Mouse (Mus musculus) heart, embryonic 14.5 days (tissue): ENCODE data around the gene Odf4. TPM values are rescaled to one million over a fixed set of nuclear protein-coding genes. Genes with fewer than 3 reads are reported as not detected.

ENCODE experiments used
- polyA plus RNA-seq: library from polyadenylated mRNA; unstranded; fragments of >200 nt; fragmentation: Nextera tagmentation; extraction: Ambion mirVana; gene quantifications from 2 replicates; pipeline ENCODE4 v1.2.1, GENCODE M21; 2014

The Odf4 gene
- polyA plus RNA-seq, 1 experiment from 2014 or later: not detected

Other genes with a start within 250 kb of the Odf4 start
- 120 and 122 TPM in 2 replicates for gene Myh10, start 235.5 kb downstream of the Odf4 start, polyA plus RNA-seq
- gene Ndel1, start 55.2 kb downstream of the Odf4 start, polyA plus RNA-seq: 61.8 and 63.2 TPM in 2 replicates
- 0.05 TPM in 1 of 2 replicates, not detected in the other for gene Rnf222, start 38.5 kb downstream of the Odf4 start, polyA plus RNA-seq
- 669 and 732 TPM in 2 replicates for gene Rpl26, start 25.5 kb downstream of the Odf4 start, polyA plus RNA-seq
- gene Arhgef15, start 30.4 kb upstream of the Odf4 start, polyA plus RNA-seq: 10.7 and 10.8 TPM in 2 replicates
- 1.1 and 1.2 TPM in 2 replicates for gene Slc25a35, start 41.0 kb upstream of the Odf4 start, polyA plus RNA-seq
- 68.8 and 71.8 TPM in 2 replicates for gene Rangrf, start 48.1 kb upstream of the Odf4 start, polyA plus RNA-seq
- gene Pfas, start 81.4 kb upstream of the Odf4 start, polyA plus RNA-seq: 14.3 and 16.5 TPM in 2 replicates
- gene Ctc1, start 88.8 kb upstream of the Odf4 start, polyA plus RNA-seq: 38.8 and 43.8 TPM in 2 replicates
- 61.7 and 64.8 TPM in 2 replicates for gene Aurkb, start 118.6 kb upstream of the Odf4 start, polyA plus RNA-seq
- gene Borcs6, start 132.6 kb upstream of the Odf4 start, polyA plus RNA-seq: 13.0 and 14.1 TPM in 2 replicates
- gene Tmem107, start 143.7 kb upstream of the Odf4 start, polyA plus RNA-seq: 33.5 and 34.4 TPM in 2 replicates
- gene Vamp2, start 161.4 kb upstream of the Odf4 start, polyA plus RNA-seq: 81.5 and 93.9 TPM in 2 replicates
- 16.0 and 17.8 TPM in 2 replicates for gene Per1, start 168.1 kb upstream of the Odf4 start, polyA plus RNA-seq
- 0.43 and 0.47 TPM in 2 replicates for gene Hes7, start 193.3 kb upstream of the Odf4 start, polyA plus RNA-seq
- 0.28 and 1.2 TPM in 2 replicates for gene 9130213A22Rik, start 195.5 kb upstream of the Odf4 start, polyA plus RNA-seq
- 0.09 and 0.15 TPM in 2 replicates for gene Aloxe3, start 198.8 kb upstream of the Odf4 start, polyA plus RNA-seq
- gene Alox12b, start 229.9 kb upstream of the Odf4 start, polyA plus RNA-seq: not detected in 2 replicates